Mouse (Mus musculus) lung, postnatal 10 days (tissue): Measurements from ENCODE around the gene Tmem150c.
A peak's percentile ranks its signal among the peaks of the same experiment; 100 is the strongest.

ENCODE experiments used
- DNase-seq: peaks from one replicate; pipeline ENCODE4 v3.0.0; 2021

Gene Tmem150c

GRCm38 (mm10) chr5:100049904-100050303 lies 109.7 kb downstream of the Tmem150c start:
- no peak for DNase-seq

GRCm38 (mm10) chr5:100047871-100048270 lies 111.7 kb downstream of the Tmem150c start:
- DNase-seq: peak; percentile 58

- DNase-seq: no peak
Measured at GRCm38 (mm10) chr5:100047143-100047640, 112.4 kb downstream of the Tmem150c start.

GRCm38 (mm10) chr5:100046096-100046495 lies 113.5 kb downstream of the Tmem150c start:
- no peak for DNase-seq

- no peak for DNase-seq
Measured at GRCm38 (mm10) chr5:100044621-100045020, 115.0 kb downstream of the Tmem150c start.

- no peak for DNase-seq
Measured at GRCm38 (mm10) chr5:100044030-100044429, 115.6 kb downstream of the Tmem150c start.

- peak; percentile 71 for DNase-seq
Measured at GRCm38 (mm10) chr5:100043361-100043760, 116.2 kb downstream of the Tmem150c start.

GRCm38 (mm10) chr5:100042467-100042866 lies 117.1 kb downstream of the Tmem150c start:
- DNase-seq: no peak

GRCm38 (mm10) chr5:100041272-100041671 lies 118.3 kb downstream of the Tmem150c start:
- DNase-seq: no peak

- DNase-seq: no peak
Measured at GRCm38 (mm10) chr5:100040281-100040784, 119.3 kb downstream of the Tmem150c start.

GRCm38 (mm10) chr5:100039602-100040142 lies 119.9 kb downstream of the Tmem150c start, which contains the start of the genes Hnrnpdl and Enoph1:
Gene Hnrnpdl (minus strand): TSS chr5:100039664.
Gene Enoph1 (plus strand): TSS chr5:100039985.
- DNase-seq: peak; percentile 95

GRCm38 (mm10) chr5:100038714-100039601 lies 120.7 kb downstream of the Tmem150c start:
- DNase-seq: peak; percentile 97

GRCm38 (mm10) chr5:100037965-100038713 lies 121.5 kb downstream of the Tmem150c start:
- DNase-seq: peak; percentile 94

- no peak for DNase-seq
Measured at GRCm38 (mm10) chr5:100036681-100037080, 122.9 kb downstream of the Tmem150c start.

- DNase-seq: no peak
Measured at GRCm38 (mm10) chr5:100035950-100036349, 123.7 kb downstream of the Tmem150c start.

GRCm38 (mm10) chr5:100032646-100033045 lies 127.0 kb downstream of the Tmem150c start:
- DNase-seq: no peak

- no peak for DNase-seq
Measured at GRCm38 (mm10) chr5:100032107-100032506, 127.5 kb downstream of the Tmem150c start.

- peak; percentile 74 for DNase-seq
Measured at GRCm38 (mm10) chr5:100030069-100030468, 129.5 kb downstream of the Tmem150c start.
